Mouse (Mus musculus): ENCODE results near the gene Mob3b.

- no peak for TF ChIP-seq CTCF (IDR thresholded peaks at IDR 0.05; ENCODE audit: low read depth, low read length)
- no peak for TF ChIP-seq POLR2AphosphoS5 (IDR thresholded peaks at IDR 0.05; ENCODE audit: insufficient replicate concordance, low read depth, low read length)
Observed at GRCm38 (mm10) chr4:35151756-35152155, 5.5 kb downstream of the Mob3b start, which contains the start of gene Ifnk.

Data from G1E (cell line).